Mouse (Mus musculus) embryonic facial prominence, embryonic 13.5 days (tissue): ENCODE results near the gene Ube2cbp. TPM values are rescaled to one million over a fixed set of nuclear protein-coding genes. Genes with fewer than 3 reads are reported as not detected.

Experiments used
- ATAC-seq: fragments of 200-750 bp; cut with Nextera tagmentation; 2 replicates; pipeline ENCODE4 v1.8.0; 2017; ENCODE audit warnings: low read depth; ENCODE audit not compliant: insufficient number of reproducible peaks, insufficient read depth, low FRiP score, low TSS enrichment
- H3K27ac ChIP-seq: fragments of 300-500 bp; sonication (generic); 2 replicates; pipeline ENCODE4 v1.5.1; 2015; ENCODE audit warnings: moderate library complexity, mild to moderate bottlenecking, inconsistent platforms
- H3K27me3 ChIP-seq: fragments of 300-500 bp; sonication (generic); 2 replicates; pipeline ENCODE4 v1.6.1; 2015; ENCODE audit warnings: mild to moderate bottlenecking, inconsistent platforms
- H3K36me3 ChIP-seq: fragments of 300-500 bp; sonication (generic); 2 replicates; pipeline ENCODE4 v1.6.1; 2015; ENCODE audit warnings: mild to moderate bottlenecking, inconsistent platforms
- H3K4me1 ChIP-seq: fragments of 300-500 bp; sonication (generic); 2 replicates; pipeline ENCODE4 v1.6.1; 2015; ENCODE audit warnings: inconsistent platforms
- H3K4me2 ChIP-seq: fragments of 300-500 bp; sonication (generic); 2 replicates; pipeline ENCODE4 v1.6.1; 2015; ENCODE audit warnings: moderate library complexity, mild to moderate bottlenecking, inconsistent platforms
- H3K4me3 ChIP-seq: fragments of 300-500 bp; sonication (generic); 2 replicates; pipeline ENCODE4 v1.5.1; 2015; ENCODE audit warnings: mild to moderate bottlenecking, inconsistent platforms
- H3K9ac ChIP-seq: fragments of 300-500 bp; sonication (generic); 2 replicates; pipeline ENCODE4 v1.6.1; 2015; ENCODE audit warnings: mild to moderate bottlenecking, inconsistent platforms
- H3K9me3 ChIP-seq: fragments of 300-500 bp; sonication (generic); 2 replicates; pipeline ENCODE4 v1.6.1; 2016; ENCODE audit warnings: inconsistent platforms
- WGBS: fragments of 180-500 bp; shearing (Covaris S2); methylation state at CpG from one replicate; pipeline ENCODE4 v1.1.7; 2015; ENCODE audit warnings: mixed read lengths; 5-methylcytosine and 5-hydroxymethylcytosine counted together
- polyA plus RNA-seq: library from polyadenylated mRNA; unstranded; fragments of >200 nt; fragmentation: Nextera tagmentation; extraction: Ambion mirVana; gene quantifications from 2 replicates; pipeline ENCODE4 v1.2.1, GENCODE M21; 2015

Gene Ube2cbp
- polyA plus RNA-seq, 1 experiment from 2014 or later, result 5.9 TPM

DNA sequence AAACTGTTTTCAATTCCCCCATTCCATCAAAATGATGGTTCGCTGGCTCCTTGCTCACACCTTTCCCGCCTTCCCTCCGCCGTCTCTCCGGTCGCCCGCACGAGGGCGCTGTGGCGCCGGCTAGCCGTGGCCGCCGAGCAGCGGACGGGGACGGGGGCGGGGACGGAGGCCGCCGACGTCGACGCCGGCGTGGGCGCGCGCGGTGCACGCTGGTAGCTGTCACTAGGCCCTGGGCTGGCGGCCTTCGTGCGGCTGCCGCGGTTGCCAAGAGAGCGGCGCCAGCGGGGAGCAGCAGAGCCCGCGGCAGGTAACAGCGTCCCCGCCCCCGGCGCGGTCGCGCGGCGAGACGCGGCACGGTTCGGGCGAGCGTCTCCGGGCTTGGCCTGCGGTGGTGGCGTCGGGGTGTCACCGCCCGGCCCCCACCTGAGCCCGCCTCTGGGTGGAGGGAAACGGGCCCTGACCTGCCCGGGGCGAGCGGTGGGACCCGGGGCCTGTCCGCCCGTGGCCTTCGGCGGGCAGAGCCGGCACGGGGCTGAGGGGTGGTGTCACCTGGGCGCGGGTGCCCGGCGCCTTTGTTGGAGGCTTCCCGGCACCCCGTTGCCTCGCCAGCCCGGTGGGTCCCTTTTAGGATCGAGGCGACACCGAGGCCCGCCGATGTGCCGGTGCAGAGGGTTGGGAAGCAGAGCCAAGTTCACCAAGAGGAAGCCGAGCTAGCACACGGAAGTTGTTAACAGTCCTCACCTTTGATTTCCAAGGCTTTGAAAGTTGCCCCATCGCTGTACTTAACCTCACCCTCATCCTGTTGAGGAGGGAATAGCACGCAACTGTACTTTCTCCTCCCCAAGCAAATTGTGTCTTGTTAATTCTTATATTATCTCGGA, 2.5 kb upstream of the Ube2cbp start, which contains the start of gene Dop1a:
Dop1a (plus strand) TSS at position 165 of the 881 bp plus-strand sequence.
- Histone ChIP-seq H3K4me1 (peaks cover 9% of the 10 kb centered on the region), H3K9ac (peak within 1 kb of the TSS; percentile 92), H3K36me3 (no peaks in the 10 kb centered on the region), H3K27me3 (peaks cover 10% of the 10 kb centered on the region), H3K27ac (peak within 1 kb of the TSS; percentile 77), H3K4me2 (peak within 1 kb of the TSS; percentile 73), H3K4me3 (peak within 1 kb of the TSS; percentile 95), H3K9me3 (no peaks in the 10 kb centered on the region)
- peak; percentile 94 for ATAC-seq
- WGBS, result under 1% methylated on average over 86 of the region's 93 CpGs

GRCm38 (mm10) chr9:86453626-86454025, 11.1 kb downstream of the Ube2cbp start:
- no peaks in the 10 kb centered on the region for H3K9me3 ChIP-seq
- WGBS, result 82% methylated on average over 3 of the region's 3 CpGs
- H3K27ac ChIP-seq, result no peak overlapping the region
- H3K27me3 ChIP-seq, result peaks cover 3% of the 10 kb centered on the region; the same call in 1 of the 2 replicates
- no peak overlapping the region for H3K4me3 ChIP-seq
- peaks cover 7% of the 10 kb centered on the region; the same call in 1 of the 2 replicates for H3K4me1 ChIP-seq
- no peaks in the 10 kb centered on the region for H3K36me3 ChIP-seq
- H3K9ac ChIP-seq, result no peak overlapping the region
- ATAC-seq, result no peak
- no peak overlapping the region for H3K4me2 ChIP-seq

DNA sequence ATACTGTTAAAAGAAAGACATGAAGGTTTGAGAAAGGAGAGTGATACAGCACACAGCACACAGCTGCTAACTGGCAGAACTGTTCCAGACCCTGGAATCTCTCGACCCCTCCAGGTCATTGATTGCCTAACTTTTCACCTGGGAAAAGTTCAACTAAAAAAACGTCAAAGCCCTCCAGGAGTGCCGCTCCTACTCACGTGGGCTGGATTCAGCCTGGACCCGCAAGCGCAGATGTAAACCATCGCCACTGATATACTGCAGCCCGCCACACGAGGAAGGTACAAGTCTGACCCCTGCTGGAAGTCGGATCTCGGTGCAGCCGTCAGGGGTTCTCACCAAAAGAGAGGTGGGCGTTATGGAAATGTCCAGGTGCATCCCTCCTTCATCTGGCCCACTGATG, 13.1 kb downstream of the Ube2cbp start:
- Histone ChIP-seq H3K27me3 (peaks cover 9% of the 10 kb centered on the region; the same call in 1 of the 2 replicates), H3K4me1 (peaks cover 7% of the 10 kb centered on the region; the same call in 1 of the 2 replicates), H3K27ac (no peak overlapping the region), H3K4me2 (peak overlapping the region; percentile 57), H3K9me3 (no peaks in the 10 kb centered on the region), H3K36me3 (no peaks in the 10 kb centered on the region), H3K9ac (0 out of 2 replicates have a peak overlapping the region, but pooled peaks have one; percentile 36), H3K4me3 (peak overlapping the region; percentile 21)
- WGBS, result 1% methylated on average over 13 of the region's 13 CpGs
- peak; percentile 52; the same call in 1 of the 2 replicates for ATAC-seq

- H3K27me3 ChIP-seq, result peaks cover 9% of the 10 kb centered on the region; the same call in 1 of the 2 replicates
- peaks cover 7% of the 10 kb centered on the region; the same call in 1 of the 2 replicates for H3K4me1 ChIP-seq
- H3K4me2 ChIP-seq, result peak overlapping the region; percentile 57
- H3K27ac ChIP-seq, result no peak overlapping the region
- WGBS, result 36% methylated on average over 6 of the region's 6 CpGs
- no peaks in the 10 kb centered on the region for H3K36me3 ChIP-seq
- H3K4me3 ChIP-seq, result no peak overlapping the region
- H3K9ac ChIP-seq, result no peak overlapping the region
- no peaks in the 10 kb centered on the region for H3K9me3 ChIP-seq
- ATAC-seq, result 0 out of 2 replicates have a peak, but pooled peaks have one; percentile 45
Measured at GRCm38 (mm10) chr9:86451094-86451493, 13.7 kb downstream of the Ube2cbp start.

DNA sequence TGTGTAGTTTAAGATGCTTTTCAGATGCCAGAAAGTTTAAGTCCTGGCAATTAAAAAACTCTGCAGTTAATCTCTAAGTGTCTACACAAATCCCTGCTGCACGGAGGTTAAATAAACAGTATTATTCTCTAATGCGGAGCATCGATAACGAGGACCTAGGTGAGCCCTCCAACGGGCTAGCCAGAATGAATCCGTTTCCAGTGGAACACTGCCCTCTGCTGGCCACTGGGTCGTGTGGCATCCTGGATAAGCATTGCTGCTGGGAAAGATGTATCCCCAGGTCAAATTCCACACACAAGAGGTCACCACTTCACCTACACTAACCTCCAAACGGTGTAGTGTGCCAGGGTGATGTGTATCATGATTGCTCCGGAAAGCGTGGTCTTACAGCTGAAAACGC, 15.2 kb downstream of the Ube2cbp start:
- H3K4me2 ChIP-seq, result peak overlapping the region; percentile 32
- no peak overlapping the region for H3K4me3 ChIP-seq
- H3K9ac ChIP-seq, result no peak overlapping the region
- WGBS, result 5% methylated on average over 11 of the region's 11 CpGs
- H3K36me3 ChIP-seq, result no peaks in the 10 kb centered on the region
- no peak overlapping the region for H3K27ac ChIP-seq
- no peaks in the 10 kb centered on the region for H3K9me3 ChIP-seq
- peaks cover 9% of the 10 kb centered on the region; the same call in 1 of the 2 replicates for H3K27me3 ChIP-seq
- H3K4me1 ChIP-seq, result peaks cover 7% of the 10 kb centered on the region; the same call in 1 of the 2 replicates
- no peak for ATAC-seq

DNA sequence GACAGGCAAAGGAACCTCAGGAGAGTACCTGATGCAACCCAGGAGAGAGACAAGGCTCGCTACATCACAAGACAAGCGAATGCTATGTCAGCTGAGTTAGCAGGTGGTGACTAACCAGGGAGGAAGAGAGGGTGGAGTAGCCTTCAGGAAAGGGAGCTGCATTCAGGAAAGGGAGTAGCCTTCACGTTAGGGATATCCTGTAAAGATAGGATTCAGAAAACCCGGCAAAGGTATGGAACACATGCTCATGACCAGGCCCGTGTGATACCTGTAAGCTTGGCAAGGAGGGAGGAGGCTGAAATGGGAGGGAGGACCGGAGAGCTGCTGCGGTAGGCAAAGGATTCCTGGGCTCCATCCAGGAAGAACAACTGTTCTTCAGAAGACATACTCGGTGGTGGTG, 17.3 kb downstream of the Ube2cbp start:
- 86% methylated on average over 8 of the region's 8 CpGs for WGBS
- H3K4me2 ChIP-seq, result no peak overlapping the region
- peaks cover 9% of the 10 kb centered on the region; the same call in 1 of the 2 replicates for H3K27me3 ChIP-seq
- H3K36me3 ChIP-seq, result no peaks in the 10 kb centered on the region
- H3K4me3 ChIP-seq, result no peak overlapping the region
- H3K9me3 ChIP-seq, result no peaks in the 10 kb centered on the region
- no peak overlapping the region for H3K9ac ChIP-seq
- peaks cover 7% of the 10 kb centered on the region; the same call in 1 of the 2 replicates for H3K4me1 ChIP-seq
- no peak for ATAC-seq
- no peak overlapping the region for H3K27ac ChIP-seq

GRCm38 (mm10) chr9:86446847-86447246, 17.9 kb downstream of the Ube2cbp start:
- no peak for ATAC-seq
- peaks cover 7% of the 10 kb centered on the region; the same call in 1 of the 2 replicates for H3K4me1 ChIP-seq
- 90% methylated on average over 7 of the region's 7 CpGs for WGBS
- no peak overlapping the region for H3K4me2 ChIP-seq
- no peaks in the 10 kb centered on the region for H3K9me3 ChIP-seq
- peaks cover 9% of the 10 kb centered on the region; the same call in 1 of the 2 replicates for H3K27me3 ChIP-seq
- no peak overlapping the region for H3K4me3 ChIP-seq
- no peak overlapping the region for H3K9ac ChIP-seq
- H3K36me3 ChIP-seq, result no peaks in the 10 kb centered on the region
- H3K27ac ChIP-seq, result no peak overlapping the region

DNA sequence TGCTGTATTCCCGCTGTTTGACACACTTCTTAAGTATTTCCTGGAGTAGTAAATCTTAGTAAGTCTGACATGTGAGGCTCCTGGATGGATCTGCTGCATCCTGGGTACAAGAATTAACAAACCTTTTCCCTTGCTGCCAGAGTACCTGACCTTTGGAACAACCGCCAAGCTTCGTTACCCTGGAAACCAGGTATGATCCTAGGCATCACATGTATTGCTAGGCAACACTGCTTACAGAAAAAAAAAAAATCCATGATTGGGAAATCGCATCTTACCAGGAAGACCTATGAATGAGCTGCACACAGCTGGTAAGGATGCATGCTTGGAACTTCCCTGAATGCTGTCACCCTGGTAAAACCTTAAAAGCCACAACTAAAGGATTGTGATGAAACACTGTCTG, 22.5 kb downstream of the Ube2cbp start:
- Histone ChIP-seq H3K9ac (no peak overlapping the region), H3K27ac (no peak overlapping the region), H3K4me2 (no peak overlapping the region), H3K4me1 (0 out of 2 replicates have a peak, but pooled peaks cover 5% of the 10 kb centered on the region), H3K4me3 (no peak overlapping the region), H3K9me3 (no peaks in the 10 kb centered on the region), H3K27me3 (no peaks in the 10 kb centered on the region), H3K36me3 (no peaks in the 10 kb centered on the region)
- ATAC-seq, result no peak
- WGBS, result 83% methylated on average over 4 of the region's 4 CpGs

GRCm38 (mm10) chr9:86438337-86439009, 26.3 kb downstream of the Ube2cbp start:
- Histone ChIP-seq H3K27me3 (no peaks in the 10 kb centered on the region), H3K4me3 (no peak overlapping the region), H3K36me3 (no peaks in the 10 kb centered on the region), H3K9ac (no peak overlapping the region), H3K27ac (no peak overlapping the region), H3K4me2 (no peak overlapping the region), H3K4me1 (0 out of 2 replicates have a peak, but pooled peaks cover 5% of the 10 kb centered on the region), H3K9me3 (no peaks in the 10 kb centered on the region)
- no peak for ATAC-seq
- WGBS, result 50% methylated on average over 11 of the region's 11 CpGs

DNA sequence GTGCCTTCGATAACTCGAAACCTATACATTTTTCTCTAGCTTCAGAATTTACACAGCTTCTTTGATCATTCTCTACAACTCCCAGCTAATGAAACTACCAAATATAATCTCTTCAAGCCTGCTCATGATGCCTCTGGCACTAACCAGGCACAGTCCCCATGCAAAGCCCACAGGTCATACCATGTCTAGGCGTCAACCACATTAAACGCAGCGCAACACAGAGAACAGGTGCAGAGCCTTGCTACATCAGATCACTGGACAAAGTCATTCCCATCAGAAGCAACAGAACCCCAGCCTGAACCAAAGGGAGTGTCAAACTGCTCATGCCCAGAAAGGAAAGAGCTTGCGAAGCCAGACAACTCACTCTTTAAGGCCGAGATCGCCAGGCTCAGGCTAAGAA, 28.1 kb downstream of the Ube2cbp start:
- Histone ChIP-seq H3K27ac (no peak overlapping the region), H3K9ac (no peak overlapping the region), H3K36me3 (no peaks in the 10 kb centered on the region), H3K4me2 (no peak overlapping the region), H3K4me1 (0 out of 2 replicates have a peak, but pooled peaks cover 5% of the 10 kb centered on the region), H3K4me3 (no peak overlapping the region), H3K27me3 (no peaks in the 10 kb centered on the region), H3K9me3 (no peaks in the 10 kb centered on the region)
- no peak for ATAC-seq
- 90% methylated on average over 8 of the region's 8 CpGs for WGBS

DNA sequence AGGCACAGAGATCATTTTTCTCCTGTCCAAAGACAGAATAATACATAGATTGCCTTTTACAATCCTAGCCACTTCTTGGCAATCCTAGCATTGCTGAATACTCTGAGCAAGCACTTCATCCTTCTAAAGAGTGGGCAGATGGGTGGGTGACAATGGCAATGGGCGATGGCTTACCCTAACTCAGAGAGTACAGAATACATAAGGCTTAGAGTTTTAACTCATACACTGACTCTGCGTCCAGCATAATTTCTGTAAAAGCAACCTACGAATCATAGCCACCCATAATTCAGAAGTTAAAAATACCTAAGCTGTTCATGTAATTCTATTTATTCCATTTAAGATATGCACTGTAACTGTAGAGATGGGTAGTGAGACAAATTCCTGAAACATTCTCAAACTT, 29.2 kb downstream of the Ube2cbp start:
- H3K9ac ChIP-seq, result no peak overlapping the region
- H3K4me3 ChIP-seq, result no peak overlapping the region
- no peaks in the 10 kb centered on the region for H3K27me3 ChIP-seq
- H3K4me1 ChIP-seq, result 0 out of 2 replicates have a peak, but pooled peaks cover 5% of the 10 kb centered on the region
- no peaks in the 10 kb centered on the region for H3K36me3 ChIP-seq
- no peak overlapping the region for H3K4me2 ChIP-seq
- 94% methylated on average over 3 of the region's 3 CpGs for WGBS
- no peak for ATAC-seq
- H3K9me3 ChIP-seq, result no peaks in the 10 kb centered on the region
- H3K27ac ChIP-seq, result no peak overlapping the region
